Mouse (Mus musculus) spleen, postnatal 14 days (tissue): Measurements from ENCODE around the gene Zfp40.
"Not testable (repeated sequence)": the region's sequence is repeated elsewhere in the genome, so short reads cannot be mapped to it uniquely, and the experiment has no call there.

ENCODE experiments used
- DNase-seq, 2 experiments: peaks; one replicate each; pipeline ENCODE4 v3.0.0; 2021 to 2022; ENCODE audit warnings: low spot score in 2 of 2

The Zfp40 gene

GRCm38 (mm10) chr17:23192453-23193379 is at the start of gene Zfp40:
TSS of gene Zfp40 (minus strand) at chr17:23193252.
- peak; percentile 60 to 68 for DNase-seq

GRCm38 (mm10) chr17:23218320-23218719 is 25.3 kb upstream of the Zfp40 start:
- DNase-seq: no peak

- not testable (repeated sequence) for DNase-seq
These were observed 6.8 kb upstream of the Zfp40 start for GRCm38 (mm10) chr17:23199856-23200255.

GRCm38 (mm10) chr17:23193441-23193840 is 389 bp upstream of the Zfp40 start:
- DNase-seq: peak; percentile 5 to 8

GRCm38 (mm10) chr17:23187680-23188079 is 5.4 kb downstream of the Zfp40 start:
- no peak for DNase-seq
